Mouse (Mus musculus): ENCODE data around the gene Ezh2. TPM values are rescaled to one million over a fixed set of nuclear protein-coding genes. Genes with fewer than 3 reads are reported as not detected.

The Ezh2 gene
- 16.1 and 20.7 TPM in 2 replicates for polyA plus RNA-seq (2015; fragmentation: Nextera tagmentation; extraction: Ambion mirVana)

GRCm38 (mm10) chr6:47594926-47595623, at the start of gene Ezh2:
Gene Ezh2 (minus strand): TSS chr6:47595341.

Other genes starting within 250 kb of the Ezh2 start
- gene Cul1, start 141.9 kb downstream of the Ezh2 start, polyA plus RNA-seq (2015; fragmentation: Nextera tagmentation; extraction: Ambion mirVana), result 75.1 and 77.8 TPM in 2 replicates
- gene Pdia4, start 218.1 kb upstream of the Ezh2 start, polyA plus RNA-seq (2015; fragmentation: Nextera tagmentation; extraction: Ambion mirVana), result 37.8 and 55.3 TPM in 2 replicates
- gene Zfp786, start 235.5 kb upstream of the Ezh2 start, polyA plus RNA-seq (2015; fragmentation: Nextera tagmentation; extraction: Ambion mirVana), result 0.69 and 1.1 TPM in 2 replicates
- 3.2 and 3.4 TPM in 2 replicates for gene Zfp398, start 240.3 kb upstream of the Ezh2 start, polyA plus RNA-seq (2015; fragmentation: Nextera tagmentation; extraction: Ambion mirVana)

All from skeletal muscle tissue, postnatal 0 days (tissue).